Mouse (Mus musculus): ENCODE measurements at regions not wholly inside any gene's neighbourhood (a gene's known extent, or its start where the extent isn't known, plus 50 kb on each side); places are given as distances from the start of the nearest gene placed in this dataset.

DNA sequence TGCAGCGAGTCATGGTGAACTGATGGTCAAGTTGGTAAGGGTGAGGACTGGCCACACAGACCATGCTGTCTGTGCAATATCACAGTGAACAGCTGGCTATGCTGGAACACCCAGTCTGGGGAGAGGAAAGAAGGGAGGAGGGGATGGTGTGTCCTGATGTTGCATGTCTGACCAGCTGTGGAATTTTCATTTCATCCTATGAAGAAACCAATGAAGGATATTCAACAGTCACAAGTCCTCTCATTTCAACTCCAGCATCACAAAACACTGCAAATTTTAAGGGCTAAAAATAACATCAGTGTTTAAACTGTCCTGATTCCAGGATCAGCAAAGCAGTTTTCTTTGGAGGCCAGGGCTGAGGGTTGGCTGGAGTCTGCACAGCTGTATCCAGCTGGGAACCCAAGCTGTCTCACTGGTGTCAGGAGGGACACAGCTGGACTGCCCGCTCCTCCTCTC, 503.7 kb upstream of the Nox3 start:
- DNase-seq (ENCODE audit: low spot score): no peak

DNA sequence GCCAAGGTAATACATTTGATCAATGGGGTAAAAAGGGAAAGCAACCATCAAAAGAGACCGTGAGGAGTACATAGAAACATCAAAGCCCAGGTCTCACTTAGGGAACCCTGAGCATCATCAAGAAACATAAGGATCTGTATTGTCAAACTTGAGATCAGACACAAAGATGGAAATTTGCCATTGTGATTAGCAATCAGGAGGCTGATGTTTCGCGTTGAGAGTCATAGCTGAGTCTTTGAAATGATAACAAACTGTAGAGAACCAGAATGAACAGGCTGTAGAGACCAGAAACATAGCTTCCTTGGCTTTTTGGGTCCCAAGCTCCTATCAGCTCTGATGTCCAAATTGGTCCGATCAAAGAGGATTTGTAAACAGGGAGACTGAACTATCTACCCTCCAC, 505.2 kb upstream of the Nox3 start:
- no peak for DNase-seq (ENCODE audit: low spot score)

- DNase-seq (ENCODE audit: low spot score): no peak
Observed at GRCm38 (mm10) chr17:4208142-4208925, 512.3 kb upstream of the Nox3 start.

GRCm38 (mm10) chr17:4209650-4210049, 513.6 kb upstream of the Nox3 start:
- DNase-seq (ENCODE audit: low spot score): no peak

DNA sequence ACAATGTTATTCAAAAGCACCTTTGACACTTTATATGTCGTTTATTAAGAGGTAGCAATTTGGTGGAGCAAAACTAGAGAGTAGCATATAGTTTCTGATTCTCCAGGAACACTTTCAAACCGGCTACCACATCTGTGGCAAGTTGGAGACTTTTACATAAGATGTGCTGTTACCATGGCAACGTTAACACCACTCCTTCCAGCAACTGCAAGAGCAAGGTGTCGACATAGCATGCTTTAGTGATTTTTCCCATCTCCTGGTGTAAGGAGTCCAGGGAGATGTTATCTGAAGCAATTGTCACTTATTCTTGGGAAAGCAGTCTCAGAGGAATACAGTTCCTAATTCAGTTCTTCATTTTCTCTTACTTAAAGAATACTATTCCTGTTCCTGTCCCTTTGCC, 516.5 kb upstream of the Nox3 start:
- no peak for DNase-seq (ENCODE audit: low spot score)

DNA sequence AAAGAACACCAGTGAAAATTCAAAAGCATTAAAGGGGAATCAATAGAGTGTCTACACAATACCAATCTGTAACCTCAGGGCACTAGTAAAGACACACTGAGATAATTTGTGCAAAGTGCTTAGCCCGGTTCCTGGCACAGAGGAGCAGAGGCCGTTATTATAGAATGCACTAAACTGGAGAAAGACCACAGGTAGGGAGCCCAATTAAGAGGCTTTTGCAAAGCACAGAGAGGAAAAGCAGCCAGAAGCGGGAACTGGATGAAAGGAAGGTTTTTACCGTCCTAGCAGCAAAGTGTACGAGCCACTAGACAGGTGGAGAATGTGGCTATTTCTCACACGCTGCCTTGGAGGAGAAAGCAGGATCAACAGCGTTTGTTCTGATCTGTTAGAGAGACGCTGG, 518.9 kb upstream of the Nox3 start:
- no peak for DNase-seq (ENCODE audit: low spot score)

GRCm38 (mm10) chr17:4216203-4216602, 520.1 kb upstream of the Nox3 start:
- no peak for DNase-seq (ENCODE audit: low spot score)

- DNase-seq (ENCODE audit: low spot score): no peak
Observed at GRCm38 (mm10) chr17:4216750-4217149, 520.7 kb upstream of the Nox3 start.

- no peak for DNase-seq (ENCODE audit: low spot score)
Observed at GRCm38 (mm10) chr17:4220661-4221360, 524.8 kb upstream of the Nox3 start.

GRCm38 (mm10) chr17:4227889-4228288, 531.8 kb upstream of the Nox3 start:
- no peak for DNase-seq (ENCODE audit: low spot score)

- no peak for DNase-seq (ENCODE audit: low spot score)
Observed at GRCm38 (mm10) chr17:4229969-4230368, 533.9 kb upstream of the Nox3 start.

- no peak for DNase-seq (ENCODE audit: low spot score)
Observed at GRCm38 (mm10) chr17:4250476-4250875, 554.4 kb upstream of the Nox3 start.

DNA sequence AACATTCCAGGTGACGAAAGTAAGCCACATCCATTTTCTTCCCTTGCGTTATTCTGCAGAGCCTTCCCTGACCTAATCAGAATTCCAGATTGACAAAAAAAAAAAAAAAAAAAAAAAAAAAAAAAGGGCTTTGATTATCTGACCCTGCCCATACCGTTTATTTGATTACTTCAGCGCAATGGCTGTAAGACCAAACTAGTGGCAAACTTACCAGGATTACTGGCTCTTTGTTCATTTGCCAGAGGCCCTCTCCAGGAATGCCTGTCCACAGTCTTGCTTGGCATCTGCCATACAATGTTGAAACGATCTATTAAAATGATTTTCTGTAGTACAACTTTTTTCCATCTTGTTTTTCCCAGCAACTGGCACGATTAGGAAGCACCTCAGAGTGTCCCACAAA, 569.4 kb upstream of the Nox3 start:
- no peak for DNase-seq (ENCODE audit: low spot score)

DNA sequence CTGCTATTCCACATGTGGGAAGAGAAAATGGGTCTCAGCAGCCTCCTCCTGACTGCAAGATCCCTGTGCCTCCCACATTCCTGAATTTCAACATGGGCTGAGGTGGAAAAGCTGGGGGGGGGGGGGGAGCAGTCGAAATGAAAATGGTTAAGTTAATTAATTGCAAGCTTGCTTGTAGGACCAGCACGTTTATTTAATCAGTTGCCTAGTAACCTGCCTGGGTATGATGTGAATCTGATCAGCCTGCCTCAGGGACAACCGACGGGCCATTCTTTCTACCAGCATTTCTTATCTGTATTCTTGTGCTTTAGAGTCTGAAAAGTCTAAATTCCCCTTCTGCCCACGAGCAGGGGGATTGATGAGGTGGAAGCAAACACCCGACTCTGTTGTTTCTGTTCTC, 569.9 kb upstream of the Nox3 start:
- DNase-seq (ENCODE audit: low spot score): no peak

GRCm38 (mm10) chr17:4266487-4266886, 570.4 kb upstream of the Nox3 start:
- DNase-seq (ENCODE audit: low spot score): no peak

DNA sequence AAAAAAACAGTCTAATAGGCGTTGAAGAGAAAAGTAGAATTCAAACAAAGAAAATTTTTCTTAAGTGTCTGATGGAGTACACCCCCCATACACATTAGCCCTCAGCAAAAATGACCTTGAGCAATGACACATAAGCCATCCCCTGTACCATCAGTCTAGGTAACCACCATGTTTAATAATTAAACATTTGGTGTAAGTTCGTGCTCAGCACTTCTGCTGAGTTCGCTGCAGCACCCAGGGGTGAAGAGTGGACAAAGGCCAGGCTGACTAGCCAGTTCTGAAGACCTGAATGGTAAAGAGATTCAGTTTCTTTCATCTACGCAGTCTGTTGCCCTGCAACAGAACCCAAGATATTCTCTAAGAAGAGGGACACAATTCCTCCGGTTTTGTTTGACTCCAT, 572.3 kb upstream of the Nox3 start:
- DNase-seq (ENCODE audit: low spot score): no peak

DNA sequence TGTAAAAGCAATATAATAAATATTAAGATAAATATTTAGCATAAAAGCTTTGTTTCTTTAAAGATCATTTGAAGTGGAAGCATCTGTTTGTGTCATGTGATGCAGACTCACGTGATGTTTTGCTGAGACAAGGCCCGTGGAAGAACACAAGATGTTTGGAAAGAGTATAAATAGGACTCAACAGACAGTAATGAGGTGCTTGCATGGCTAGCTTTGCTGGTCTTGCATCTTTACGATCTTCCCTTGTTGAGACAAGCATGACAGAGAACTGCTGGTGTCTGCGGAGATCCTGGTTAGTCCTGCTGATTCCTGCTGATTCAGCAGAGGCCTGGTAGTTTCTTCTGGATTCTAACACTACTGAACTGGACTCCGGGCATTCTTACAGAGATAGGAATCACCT, 576.4 kb upstream of the Nox3 start:
- DNase-seq (ENCODE audit: low spot score): no peak

GRCm38 (mm10) chr17:4276722-4277121, 580.7 kb upstream of the Nox3 start:
- no peak for DNase-seq (ENCODE audit: low spot score)

DNA sequence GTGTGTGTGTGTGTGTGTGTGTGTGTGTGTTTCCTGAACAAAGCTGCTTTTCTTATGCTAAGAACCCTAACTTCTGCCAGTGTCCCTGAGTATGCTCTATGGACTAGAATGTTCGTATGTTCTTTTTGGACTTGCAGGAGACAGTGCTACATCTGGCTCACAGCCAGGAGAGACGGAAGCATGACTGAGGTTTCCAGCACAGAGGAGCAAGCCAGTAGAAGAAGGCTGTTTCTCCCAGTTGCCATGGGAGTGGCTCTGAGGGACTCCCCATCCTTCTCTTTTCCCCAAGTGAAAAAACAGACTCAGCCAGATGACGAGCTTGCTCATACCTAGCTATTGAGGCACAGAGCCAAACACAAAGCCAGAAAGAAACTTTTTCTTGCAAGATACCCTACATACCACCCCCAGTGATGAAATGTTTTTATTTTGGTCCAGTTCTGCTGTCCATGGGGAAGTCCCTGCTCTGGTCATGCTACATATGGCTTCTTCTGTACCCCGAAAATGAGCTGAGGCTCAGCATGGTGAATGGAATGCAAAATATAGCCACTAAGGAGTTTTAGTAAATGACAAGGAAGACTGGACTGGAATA, 582.3 kb upstream of the Nox3 start:
- no peak for DNase-seq (ENCODE audit: low spot score)

- DNase-seq (ENCODE audit: low spot score): no peak
Observed at GRCm38 (mm10) chr17:4281451-4281850, 585.4 kb upstream of the Nox3 start.

DNA sequence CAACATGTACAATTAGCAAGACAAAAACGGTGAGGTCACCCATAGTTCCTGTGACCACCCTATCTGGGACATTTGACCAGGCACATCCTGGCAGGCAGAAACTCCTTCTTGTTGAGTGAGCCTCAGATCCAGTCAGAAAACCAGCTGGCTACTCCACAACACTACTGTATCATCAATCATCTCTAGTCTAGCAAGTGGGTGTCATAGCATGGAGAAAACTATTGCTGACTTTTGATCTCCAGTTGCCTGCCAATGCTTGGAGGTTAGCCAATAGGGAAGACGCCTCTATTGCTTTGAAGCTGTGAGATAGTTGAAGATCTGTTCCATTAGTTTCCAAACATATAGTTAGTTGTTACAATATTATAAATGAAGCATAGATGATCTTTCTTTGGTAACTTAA, 595.4 kb upstream of the Nox3 start:
- DNase-seq (ENCODE audit: low spot score): no peak

DNA sequence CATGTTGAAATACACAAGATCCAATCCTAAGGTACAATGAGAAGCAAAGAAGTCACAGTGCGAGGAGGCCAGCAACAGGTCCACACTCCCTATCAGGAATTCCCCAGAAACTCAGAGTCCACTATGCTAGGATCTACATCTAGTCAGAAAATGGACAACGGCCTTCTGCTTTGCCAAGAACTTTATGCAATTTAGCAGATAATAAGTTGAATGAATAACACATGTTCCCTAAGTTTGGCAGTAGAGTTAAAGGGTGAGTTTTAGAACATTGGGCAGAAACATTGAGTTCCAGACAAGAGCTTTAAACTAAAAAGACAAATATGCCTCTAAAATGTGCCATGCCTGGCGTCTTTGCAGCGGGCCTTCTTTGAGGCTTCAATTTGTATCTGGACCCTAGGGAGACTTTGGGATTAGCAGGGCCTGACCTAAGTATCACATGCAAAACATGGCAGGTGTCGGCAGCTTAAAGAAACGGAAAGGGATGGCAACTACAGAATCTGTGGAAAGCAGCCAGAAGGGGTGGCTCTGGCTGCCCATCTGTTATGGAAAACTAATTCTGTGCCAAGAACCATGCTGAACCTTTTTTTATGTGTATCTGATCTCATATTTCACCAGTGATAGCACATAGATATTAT, 600.6 kb upstream of the Nox3 start:
- no peak for DNase-seq (ENCODE audit: low spot score)

GRCm38 (mm10) chr17:4297156-4297535, 601.1 kb upstream of the Nox3 start:
- no peak for DNase-seq (ENCODE audit: low spot score)
